Mouse (Mus musculus): ENCODE results near the gene Nkx2-1.
"Not testable (repeated sequence)": the region's sequence is repeated elsewhere in the genome, so short reads cannot be mapped to it uniquely, and the experiment has no call there.

Nkx2-1 gene

DNA sequence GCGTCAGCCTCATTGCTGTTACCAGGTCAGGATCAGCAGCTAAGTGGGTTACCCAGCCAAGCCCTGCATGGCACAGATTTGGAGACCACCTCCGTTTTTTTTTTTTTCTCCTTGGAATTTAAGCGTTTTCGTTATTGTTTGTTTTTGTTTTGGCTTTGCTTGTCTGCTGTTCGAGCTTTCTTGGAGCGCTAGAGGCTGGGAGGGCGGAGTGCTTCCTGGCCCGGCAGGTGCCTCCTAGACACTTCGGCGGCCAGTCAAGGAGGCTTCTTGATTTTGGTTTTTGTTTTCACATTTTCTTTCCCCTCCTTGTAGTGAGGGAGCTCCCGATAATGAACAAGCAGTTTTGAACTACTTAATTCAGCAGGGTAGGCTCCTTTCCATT is at the start of gene Nkx2-1:
Nkx2-1 (minus strand) TSS at position 25 of the 382 bp plus-strand sequence.
- DNase-seq (ENCODE audit: low spot score): no peak

DNA sequence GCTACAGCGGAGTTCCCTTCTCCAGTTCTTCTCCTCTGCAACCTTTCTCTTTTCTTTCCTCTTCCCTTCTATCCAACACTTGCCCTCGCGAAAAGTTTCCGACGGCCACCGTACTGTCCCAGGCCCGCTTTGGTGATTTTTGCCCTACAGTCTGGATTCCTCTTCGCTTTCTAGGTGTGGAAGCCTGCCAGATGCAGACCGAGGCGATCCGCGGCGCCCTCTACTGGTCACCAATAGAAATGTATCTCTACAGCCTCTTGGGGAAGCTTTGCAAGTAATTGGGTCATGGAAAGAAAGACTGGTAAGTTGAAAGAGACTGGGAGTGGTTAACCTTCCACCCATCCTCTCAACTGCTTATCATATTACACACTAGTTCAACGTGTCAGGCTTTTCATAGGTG is 4.4 kb upstream of the Nkx2-1 start:
- peak; percentile 59 for DNase-seq (ENCODE audit: low spot score)

DNA sequence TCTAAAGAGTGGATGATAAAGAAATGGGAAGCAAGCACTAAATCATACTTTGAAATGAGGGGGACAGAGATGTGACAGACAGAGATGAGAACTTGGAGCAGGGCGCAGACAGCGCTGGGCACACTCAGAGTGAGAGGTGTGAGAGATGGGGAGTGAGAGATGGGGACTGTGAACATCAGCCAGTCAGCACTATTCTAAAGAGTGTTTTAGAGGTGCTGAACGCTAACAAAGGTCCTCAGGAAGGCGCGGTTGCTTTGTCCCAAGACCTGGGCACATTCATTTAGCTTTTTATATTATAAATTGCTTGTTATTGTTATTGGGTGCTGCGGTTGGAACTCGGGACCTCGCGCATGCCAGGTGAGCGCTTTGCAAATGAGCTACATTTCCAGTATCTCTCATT is 3.9 kb upstream of the Nkx2-1 start:
- DNase-seq (ENCODE audit: low spot score): no peak

DNA sequence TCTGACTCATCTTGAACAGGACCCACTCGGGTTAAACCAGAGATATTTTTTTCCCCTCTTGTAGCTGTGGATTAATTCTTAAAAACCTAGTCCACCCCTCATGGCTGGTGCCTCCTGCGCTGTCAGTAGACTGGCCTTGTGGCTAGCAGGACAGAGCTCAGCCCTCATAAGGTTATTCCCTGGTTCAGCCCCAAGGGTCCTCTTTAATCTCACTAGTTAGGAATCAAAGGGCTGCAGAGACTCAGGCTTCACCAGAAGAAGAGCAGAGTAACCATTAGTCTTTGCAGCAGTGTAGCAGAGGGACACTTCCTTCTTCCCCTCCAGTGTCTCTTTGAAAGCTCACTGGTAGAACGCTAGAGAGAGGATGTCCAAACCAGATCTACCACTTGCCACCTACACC is 1.9 kb upstream of the Nkx2-1 start:
- DNase-seq (ENCODE audit: low spot score): no peak

DNA sequence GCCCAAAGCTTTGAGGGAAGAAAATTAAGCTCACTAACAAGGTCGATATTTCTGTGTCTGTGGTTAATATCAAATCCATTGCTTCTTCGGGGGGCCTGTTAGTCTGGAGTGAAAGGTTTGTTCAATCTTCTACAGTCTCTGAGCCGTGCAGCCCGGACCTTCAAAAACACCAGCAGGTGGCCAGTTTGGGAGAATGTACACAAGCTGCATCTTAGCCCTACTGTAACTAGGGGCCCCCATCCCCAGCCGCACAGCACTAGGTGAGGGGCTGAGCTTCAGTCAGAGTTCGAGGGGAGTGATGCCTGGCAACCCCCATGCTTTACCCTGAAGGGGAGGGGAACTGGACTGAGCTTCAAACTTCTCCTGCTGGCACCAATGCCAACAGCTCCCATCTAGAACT is 1.2 kb upstream of the Nkx2-1 start:
- DNase-seq (ENCODE audit: low spot score): no peak

DNA sequence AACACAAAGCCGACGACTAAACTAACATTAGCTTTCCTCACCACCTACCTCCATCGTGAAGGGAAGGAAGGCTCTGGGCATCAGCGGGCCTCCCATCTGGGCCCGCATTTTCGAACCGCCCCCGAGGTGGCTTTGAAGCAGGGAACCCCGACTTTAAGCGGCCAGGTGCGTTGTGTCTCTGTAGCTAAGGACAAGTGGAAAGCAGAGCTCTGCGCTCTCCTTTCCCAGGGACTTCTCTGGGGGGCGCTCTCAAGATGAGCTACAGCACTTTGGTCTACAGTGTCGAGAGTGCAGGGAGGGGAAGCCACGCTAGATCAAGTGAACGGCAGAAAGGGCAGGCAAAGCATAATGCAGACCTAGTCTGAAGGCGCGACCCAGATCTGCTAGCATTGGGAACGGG is 634 bp upstream of the Nkx2-1 start:
- no peak for DNase-seq (ENCODE audit: low spot score)

DNA sequence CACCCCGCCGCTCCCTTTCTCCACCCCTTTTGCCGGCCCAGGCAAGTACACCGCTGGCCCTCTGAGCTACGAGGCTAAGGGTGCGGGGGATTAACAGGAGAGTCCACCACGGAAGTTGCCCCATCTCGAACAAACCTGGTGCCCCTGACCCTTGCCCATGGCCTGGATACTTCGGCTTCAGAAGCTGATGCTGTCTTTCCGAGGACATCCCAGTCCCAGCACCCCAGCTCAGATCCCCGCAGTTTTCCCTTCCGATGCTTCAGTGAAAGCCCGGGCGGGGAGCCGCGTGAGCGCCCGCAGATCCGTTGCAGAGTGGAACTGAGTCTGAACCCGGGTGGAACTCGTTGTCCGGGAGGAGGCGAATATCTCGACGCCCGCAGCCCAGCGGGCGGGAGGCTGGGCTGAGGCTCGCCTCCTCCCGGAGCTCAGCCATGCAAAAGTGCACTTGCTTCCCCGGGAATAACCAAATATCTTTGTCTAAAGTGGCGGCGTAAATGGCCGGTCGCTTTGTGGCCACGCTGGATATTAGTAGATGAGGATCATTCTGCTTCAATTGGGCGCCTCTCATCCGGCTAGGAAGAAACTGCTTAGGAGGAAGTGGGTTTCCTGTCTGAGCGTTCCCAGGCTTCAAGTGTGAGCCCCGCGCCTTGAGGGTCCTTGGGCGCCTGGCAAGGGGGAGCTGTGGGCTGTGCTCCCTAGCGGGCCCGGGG is 379 bp downstream of the Nkx2-1 start:
- DNase-seq (ENCODE audit: low spot score): no peak

DNA sequence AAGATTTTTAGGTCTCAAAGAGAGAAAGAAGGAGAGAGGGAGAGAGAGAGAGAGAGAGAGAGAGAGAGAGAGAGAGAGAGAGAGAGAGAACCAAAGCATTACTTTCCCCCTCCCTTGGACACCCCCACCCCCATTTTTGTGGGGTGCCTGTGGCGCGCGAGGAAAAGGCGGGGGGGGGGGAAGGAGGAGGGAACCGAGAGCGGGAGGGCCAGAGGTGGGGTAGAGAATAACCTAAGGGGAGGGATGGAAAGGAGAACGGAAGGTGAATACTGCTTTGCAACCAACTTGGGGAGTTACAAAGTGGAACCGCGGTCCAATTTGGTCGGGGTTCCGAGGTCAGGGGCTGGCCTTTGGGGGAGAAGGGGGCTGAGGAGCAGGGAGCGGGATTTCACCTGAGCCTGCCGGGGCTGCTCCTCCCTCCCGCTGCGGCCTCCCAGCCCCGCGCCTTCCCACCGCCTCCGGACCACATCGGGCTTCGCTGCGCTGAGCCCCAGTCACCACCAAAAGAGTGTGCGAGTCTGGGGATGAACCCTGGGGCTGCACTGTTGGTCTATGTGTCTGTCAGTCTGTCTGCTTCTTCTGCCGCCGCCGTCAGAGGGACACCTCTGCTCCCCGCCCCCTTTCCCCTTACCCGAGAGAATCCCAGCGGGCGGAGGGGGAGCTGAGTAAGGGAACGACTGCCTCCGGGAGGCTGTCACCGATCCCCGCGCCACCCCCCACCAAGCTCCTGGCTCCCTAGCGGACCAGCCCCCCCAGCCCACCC is 1.1 kb downstream of the Nkx2-1 start:
- DNase-seq (ENCODE audit: low spot score): no peak

DNA sequence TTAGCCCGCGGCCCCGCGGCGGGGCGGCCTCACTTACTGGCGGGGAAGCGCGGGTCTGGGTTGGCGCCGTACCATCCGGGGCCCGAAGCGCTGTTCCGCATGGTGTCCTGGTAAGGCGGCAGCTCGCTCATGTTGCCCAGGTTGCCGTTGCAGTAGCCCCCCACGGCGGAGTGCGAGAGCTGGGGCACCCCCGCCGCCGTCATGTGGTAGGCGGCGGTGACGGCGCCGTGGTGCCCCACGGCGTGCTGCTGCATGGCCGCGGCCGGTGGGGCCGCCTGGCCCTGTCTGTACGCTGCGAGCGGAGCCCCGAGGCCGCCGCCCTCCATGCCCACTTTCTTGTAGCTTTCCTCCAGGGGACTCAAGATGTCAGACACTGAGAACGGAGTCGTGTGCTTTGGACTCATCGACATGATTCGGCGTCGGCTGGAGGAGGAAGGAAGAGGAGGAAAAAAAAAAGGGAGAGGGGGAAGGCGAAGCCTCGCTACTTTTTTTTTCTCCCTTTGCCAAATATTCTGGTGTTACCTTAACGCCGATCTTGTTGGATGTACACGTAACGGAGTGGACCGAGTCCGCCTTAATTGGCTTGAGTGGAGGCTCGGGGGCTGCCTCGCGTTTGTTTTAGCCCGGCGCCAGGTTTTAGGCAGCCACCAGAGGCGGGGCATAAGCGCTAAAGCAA is 1.9 kb downstream of the Nkx2-1 start:
- DNase-seq (ENCODE audit: low spot score): no peak

DNA sequence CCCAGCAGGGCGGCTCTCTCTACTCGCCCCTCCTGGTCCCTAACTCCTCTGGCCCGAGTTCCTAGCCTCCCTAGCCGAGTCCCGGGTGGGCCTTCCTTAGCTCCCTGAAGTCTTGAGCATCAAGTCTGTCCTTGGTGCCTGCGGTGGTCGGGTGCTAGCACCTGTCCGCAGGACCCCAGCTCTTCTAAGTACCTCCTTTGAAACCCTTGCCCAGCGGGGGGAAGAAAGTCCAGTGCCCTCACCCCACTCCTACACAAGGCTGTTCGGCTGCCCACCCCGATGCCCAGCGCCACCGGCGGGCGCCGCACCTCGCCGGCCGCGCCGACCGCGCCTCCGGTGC is 2.4 kb downstream of the Nkx2-1 start:
- DNase-seq (ENCODE audit: low spot score): no peak

DNA sequence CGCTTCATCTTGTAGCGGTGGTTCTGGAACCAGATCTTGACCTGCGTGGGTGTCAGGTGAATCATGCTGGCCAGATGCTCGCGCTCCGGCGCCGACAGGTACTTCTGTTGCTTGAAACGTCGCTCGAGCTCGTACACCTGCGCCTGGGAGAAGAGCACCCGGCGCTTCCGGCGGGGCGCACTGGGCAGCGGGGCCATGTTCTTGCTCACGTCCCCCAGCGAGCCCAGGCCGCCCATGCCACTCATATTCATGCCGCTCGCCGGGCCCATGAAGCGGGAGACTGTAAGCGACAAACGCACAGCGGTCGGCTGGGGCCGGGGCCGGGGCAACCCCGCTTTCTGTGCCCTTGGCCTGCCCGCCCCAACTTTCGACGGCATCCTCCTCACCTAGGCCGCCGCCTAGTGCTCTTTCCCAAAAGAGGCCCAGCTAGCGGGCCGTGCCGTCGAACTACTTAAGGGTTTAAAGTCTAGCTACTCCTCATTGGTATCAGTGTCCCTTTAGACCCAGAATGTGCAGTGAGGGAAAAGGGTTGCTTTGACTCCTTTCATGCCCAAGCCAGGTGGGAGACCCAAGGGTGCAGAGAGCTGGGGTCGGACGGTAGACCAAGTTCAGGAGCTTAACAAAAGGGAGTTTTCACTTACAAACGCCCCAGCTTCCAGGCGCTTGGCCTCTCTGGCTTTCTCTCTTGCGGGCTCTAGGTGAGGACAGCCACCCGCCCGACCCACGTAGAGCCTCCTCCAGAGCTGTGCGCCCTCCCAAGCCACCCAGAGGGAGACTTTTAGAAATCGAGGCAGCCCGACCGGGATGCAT is 3.0 kb downstream of the Nkx2-1 start:
- no peak for DNase-seq (ENCODE audit: low spot score)

DNA sequence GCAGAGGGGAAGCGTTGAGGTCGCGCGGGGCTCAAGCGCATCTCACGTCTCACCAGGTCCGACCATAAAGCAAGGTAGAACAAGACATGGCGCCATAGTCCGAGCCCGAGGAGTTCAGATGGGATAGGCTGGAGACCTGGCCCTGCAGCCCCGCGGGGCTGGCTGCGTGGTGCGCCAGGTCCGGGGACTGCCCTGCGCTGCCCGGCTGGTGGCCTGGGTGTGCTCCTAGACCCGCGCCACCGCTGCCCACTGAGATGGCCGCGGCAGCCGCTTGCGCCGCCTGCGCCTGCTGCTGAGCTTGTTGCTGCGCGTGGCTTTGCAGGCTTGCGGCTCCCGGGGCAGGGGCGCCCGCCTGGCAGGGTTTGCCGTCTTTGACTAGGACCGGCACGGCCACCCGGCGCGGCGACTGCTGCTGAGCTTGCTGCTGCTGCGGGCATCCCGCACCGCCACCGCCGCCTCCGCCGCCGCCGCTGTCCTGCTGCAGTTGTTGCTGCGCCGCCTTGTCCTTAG is 3.7 kb downstream of the Nkx2-1 start:
- DNase-seq (ENCODE audit: low spot score): no peak

DNA sequence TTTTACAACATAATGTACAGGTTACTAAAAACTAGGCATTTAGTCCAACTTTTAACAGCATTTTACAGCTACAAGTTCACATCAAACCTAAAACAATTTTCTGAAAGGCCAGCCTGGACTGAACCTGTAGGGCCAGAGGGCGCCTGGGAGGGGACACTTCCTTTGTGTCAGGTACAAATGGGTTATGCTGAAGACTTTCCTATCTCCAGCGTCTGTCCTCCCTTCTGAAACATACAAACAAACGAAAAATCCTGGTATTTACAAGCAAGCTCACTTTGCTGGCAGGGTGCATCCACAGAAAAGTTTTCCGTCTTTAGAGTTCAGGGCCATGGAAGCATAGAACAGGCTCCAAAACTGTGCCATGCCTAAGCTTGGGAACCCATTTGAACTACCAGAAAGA is 4.6 kb downstream of the Nkx2-1 start:
- DNase-seq (ENCODE audit: low spot score): no peak

DNA sequence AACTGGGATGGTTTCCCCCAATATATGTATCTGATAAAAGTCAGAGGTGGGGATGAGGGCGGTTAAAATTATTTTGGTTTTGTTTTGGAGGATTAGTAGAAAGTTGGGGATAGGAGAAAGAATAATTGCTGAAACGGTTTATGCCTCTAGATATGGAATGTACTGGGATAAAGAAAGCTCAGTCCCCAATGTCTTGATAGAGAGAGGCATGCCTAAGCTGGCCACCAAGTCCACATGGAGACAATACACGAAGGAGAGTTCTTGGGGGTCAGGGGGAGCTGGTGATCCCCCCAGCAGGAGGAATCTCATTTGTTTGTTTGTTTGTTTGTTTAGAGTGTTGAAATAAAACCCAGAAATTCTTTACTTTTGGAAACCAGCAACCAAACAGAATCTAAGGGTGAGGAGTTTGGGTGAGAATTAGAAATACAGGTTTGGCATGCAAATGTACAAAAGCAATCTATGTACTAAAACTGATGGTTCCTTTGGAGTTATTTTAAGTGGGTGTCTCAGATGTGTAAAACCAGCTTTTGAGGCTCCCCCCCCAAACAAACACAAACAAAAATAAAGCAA is 5.6 kb downstream of the Nkx2-1 start:
- no peak for DNase-seq (ENCODE audit: low spot score)

DNA sequence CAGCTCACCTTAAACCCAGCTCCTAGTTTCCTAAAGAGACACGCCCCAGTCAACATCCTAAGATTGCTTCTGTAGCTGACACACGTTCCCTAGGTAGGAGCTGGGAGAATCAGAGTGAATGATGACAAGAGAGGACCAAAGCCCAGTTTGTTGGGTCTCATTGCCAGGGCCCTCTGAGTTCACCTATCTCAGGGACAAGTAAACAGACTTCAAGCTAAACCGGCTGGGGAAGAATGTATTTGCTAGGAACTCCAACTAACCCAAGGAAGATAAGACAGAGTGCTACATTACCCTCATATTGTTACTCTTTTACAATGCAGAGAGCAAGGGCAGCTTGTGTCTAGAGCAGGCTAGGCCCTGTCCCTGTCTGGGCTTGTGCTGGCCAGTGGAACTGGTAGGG is 6.8 kb downstream of the Nkx2-1 start:
- no peak for DNase-seq (ENCODE audit: low spot score)

DNA sequence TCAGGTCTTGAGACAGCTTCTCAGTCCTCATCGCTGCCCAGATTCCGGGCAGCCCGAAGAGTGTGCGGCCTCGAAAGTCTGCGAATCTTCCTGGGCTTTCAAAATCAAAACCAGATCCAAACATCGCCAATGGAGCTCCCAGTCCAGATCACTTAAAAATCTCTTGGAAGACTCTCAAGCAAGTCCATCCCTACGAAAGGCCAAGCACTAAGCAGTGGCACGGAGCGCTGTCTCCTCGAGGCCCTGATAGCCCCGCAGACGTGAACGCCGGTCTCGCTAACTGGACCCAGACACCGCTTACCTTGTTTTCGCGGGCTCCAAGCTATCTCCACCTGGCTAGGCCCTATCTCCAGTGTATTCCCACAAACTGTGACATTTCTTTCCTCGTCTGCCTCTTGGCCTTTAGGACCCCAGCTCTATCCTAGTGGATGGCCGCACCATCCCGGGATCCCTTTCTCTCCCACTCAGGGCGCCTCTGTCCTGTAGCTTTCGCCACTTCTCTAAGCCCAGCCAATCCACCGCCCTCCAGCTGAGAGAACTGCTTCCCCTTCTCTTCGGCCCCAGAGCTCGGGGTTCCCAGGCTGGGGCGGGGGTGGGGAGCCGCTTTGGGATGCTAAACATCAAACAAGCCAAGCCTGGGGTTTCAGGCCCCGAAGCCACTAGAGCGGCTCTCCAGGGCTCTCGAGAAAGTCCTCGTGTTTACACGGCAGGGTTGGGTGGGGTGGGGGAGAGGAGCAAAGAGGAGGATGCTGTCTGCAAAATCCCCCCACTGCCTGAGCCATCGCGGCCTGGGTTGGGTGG is 7.6 kb downstream of the Nkx2-1 start:
- no peak for DNase-seq (ENCODE audit: low spot score)

DNA sequence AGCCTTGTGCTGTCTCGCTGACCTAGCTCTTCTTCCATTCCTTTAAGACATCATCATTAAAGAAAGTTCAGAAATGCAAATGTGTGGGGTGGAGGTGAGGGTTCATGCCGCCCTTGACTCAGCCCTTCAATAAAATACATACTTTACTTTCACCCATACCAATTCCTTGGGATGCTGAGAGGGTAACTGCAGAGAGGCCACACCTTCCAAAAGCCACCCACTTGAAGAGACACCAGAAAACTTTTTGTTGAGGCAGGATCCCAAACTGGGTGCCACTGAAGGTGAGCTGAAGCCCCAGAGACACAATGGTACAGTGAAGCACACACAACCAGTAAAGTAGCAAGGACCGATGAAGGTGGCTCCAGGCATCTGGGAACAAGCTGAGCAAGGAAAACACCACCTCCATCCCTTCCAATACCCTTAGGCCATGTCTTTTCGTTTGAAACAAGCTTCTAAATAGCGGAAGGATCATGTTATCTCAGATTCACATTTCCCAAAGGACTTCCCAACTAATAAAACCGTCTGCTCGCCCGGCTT is 8.6 kb downstream of the Nkx2-1 start:
- DNase-seq (ENCODE audit: low spot score): no peak

DNA sequence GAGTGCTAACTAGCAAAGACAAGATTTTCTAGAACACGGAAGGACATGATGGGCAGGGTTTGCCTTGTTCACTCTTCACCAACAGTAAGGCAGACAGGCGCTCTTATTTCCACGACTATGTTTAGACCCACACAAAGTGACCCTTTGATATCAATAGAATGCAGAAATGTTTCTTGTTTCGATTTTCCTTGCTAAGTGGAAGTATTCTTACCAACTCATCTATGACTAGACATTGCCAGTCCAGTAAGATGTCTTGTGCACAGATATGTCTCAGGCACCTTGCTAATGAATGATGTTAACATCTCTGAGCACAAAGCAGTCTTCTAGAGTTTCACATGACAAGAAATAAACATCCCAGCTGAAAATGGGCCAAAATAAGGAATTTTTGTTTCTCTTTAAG is 9.6 kb downstream of the Nkx2-1 start:
- DNase-seq (ENCODE audit: low spot score): no peak

DNA sequence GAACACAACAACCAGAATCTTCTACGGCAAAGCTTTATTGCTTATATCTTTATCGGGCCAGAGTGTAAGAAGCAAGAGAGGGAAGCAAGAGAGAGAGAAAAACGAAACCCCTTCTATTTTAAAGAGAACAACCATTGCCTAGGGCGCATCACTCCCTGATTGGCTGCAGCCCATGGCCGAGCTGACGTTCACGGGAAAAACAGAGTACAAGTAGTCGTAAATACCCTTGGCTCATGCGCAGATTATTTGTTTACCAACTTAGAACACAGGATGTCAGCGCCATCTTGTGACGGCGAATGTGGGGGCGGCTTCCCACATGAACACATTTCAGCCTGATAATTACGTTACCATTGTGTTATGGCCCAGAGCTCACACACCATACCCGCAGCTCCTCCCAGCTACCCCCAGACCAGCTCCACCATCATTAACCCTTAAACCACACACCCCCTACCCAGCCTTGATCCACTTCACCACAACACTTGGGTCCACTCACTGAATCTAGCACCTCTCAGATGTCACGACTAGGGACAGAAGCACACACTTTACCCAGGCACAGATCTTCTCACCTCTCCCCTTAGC is 11.4 kb downstream of the Nkx2-1 start:
- DNase-seq (ENCODE audit: low spot score): not testable (repeated sequence)

DNA sequence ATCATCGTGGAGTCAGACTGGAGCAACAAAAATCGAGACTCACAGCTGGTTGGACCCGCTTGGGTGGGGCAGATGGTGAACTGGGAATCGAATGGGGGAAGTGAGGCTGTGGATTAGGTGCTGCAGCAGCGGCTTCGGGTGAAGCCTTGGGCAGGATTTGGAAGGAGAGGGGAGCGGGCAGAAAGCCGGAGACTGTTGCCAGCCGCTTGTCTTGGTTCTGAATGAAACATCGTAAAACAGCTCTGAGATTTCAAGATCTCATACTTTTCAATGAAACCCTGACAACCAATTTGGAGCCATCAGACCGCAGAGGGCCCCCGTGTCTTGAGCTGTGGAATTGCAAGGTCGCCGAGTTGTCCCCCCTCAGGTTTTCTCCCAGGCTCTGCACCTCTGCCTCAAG is 12.5 kb downstream of the Nkx2-1 start:
- DNase-seq (ENCODE audit: low spot score): no peak

DNA sequence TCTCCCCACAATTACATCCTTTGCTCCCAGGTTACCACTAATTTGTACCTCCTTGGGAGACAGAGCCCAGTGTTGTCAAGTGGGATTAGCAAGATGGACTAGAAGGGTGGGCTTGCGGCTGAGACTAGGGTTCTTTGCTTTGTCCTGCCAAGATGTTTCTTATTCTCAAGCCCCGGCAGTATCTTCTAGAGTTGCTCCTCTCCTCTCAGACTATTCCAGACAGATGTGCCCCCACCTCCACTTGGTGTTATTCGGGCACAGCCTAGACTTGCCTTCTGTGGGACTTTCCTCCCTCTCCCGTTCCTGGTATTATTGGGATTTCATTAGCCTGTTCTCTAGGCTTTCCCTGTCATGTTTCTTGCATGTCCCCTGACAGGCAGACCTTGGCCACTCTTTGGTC is 14.5 kb downstream of the Nkx2-1 start:
- no peak for DNase-seq (ENCODE audit: low spot score)

All from adipocyte (in vitro differentiated cells).